Mouse (Mus musculus) heart, embryonic 12.5 days (tissue): ENCODE measurements around the gene Hoxd12. TPM values are rescaled to one million over a fixed set of nuclear protein-coding genes. Genes with fewer than 3 reads are reported as not detected.

Experiments
- ATAC-seq: fragments of 200-750 bp; cut with Nextera tagmentation; 2 replicates; pipeline ENCODE4 v1.8.0; 2017; ENCODE audit warnings: moderate TSS enrichment, moderate library complexity; ENCODE audit not compliant: insufficient number of reproducible peaks, low FRiP score
- H3K27ac ChIP-seq: fragments of 300-500 bp; sonication (generic); 2 replicates; pipeline ENCODE4 v1.5.1; 2016; ENCODE audit warnings: mild to moderate bottlenecking, moderate library complexity; ENCODE audit not compliant: poor library complexity, severe bottlenecking
- H3K27me3 ChIP-seq: fragments of 300-500 bp; sonication (generic); replicated peaks from 2 replicates; pipeline ENCODE4 v1.6.1; 2016; ENCODE audit warnings: mild to moderate bottlenecking, moderate library complexity
- H3K36me3 ChIP-seq: fragments of 300-500 bp; sonication (generic); 2 replicates; pipeline ENCODE4 v1.6.1; 2016; ENCODE audit warnings: mild to moderate bottlenecking, moderate library complexity
- H3K4me1 ChIP-seq: fragments of 300-500 bp; sonication (generic); replicated peaks from 2 replicates; pipeline ENCODE4 v1.6.1; 2016; ENCODE audit warnings: mild to moderate bottlenecking
- H3K4me2 ChIP-seq: fragments of 300-500 bp; sonication (generic); 2 replicates; pipeline ENCODE4 v1.6.1; 2016; ENCODE audit warnings: mild to moderate bottlenecking, moderate library complexity
- H3K4me3 ChIP-seq: fragments of 300-500 bp; sonication (generic); 2 replicates; pipeline ENCODE4 v1.5.1; 2016; ENCODE audit warnings: mild to moderate bottlenecking
- H3K9ac ChIP-seq: fragments of 300-500 bp; sonication (generic); 2 replicates; pipeline ENCODE4 v1.6.1; 2016; ENCODE audit warnings: mild to moderate bottlenecking, moderate library complexity
- H3K9me3 ChIP-seq: fragments of 300-500 bp; sonication (generic); replicated peaks from 2 replicates; pipeline ENCODE4 v1.6.1; 2016; ENCODE audit warnings: mild to moderate bottlenecking, moderate library complexity
- WGBS: fragments of 180-500 bp; shearing (Covaris S2); methylation state at CpG from one replicate; pipeline ENCODE4 v1.1.7; 2016; 5-methylcytosine and 5-hydroxymethylcytosine counted together
- polyA plus RNA-seq: library from polyadenylated mRNA; unstranded; fragments of >200 nt; fragmentation: Nextera tagmentation; extraction: Ambion mirVana; gene quantifications from 2 replicates; pipeline ENCODE4 v1.2.1, GENCODE M21; 2016

Gene Hoxd12
- polyA plus RNA-seq, 1 experiment from 2014 or later: 0.15 TPM

DNA sequence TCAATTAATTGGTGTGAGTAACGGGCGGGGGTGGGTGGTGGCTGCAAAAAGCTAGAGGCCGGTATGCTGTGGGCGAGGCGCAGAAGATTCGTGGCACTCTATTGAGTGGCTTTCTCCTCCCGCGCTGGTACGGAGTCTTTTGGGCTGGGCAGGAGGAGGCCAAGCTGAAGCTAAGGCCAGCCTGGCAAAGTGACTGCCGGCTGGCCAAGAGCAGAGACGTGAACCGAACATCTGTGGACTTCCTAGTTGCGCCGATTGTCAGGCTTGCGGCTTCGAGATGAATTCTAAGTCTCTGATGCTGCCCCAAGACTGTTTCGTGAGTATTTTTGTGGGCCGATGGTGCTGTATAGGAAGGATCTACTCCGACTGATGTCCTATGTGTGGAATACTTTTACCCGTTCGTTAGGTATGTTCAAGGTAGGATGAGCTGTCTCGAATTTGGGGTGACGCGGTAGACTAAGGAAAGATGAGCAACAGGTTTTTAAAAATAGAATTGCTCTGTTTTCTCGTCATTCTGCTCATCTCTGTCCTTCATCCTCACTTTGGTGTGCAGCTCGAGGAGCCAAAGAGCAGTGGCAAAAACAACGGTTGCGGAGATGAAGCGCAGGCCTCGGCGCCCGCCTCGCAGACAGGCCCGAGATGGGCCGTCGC is 7.5 kb upstream of the Hoxd12 start:
- H3K9ac ChIP-seq: no peak overlapping the region
- H3K4me2 ChIP-seq: peak overlapping the region; percentile 76
- H3K36me3 ChIP-seq: no peaks in the 10 kb centered on the region
- ATAC-seq: no peak
- 3% methylated on average over 36 of the region's 36 CpGs for WGBS
- peaks cover 13% of the 10 kb centered on the region for H3K4me1 ChIP-seq
- peak overlapping the region; percentile 48; the same call in 1 of the 2 replicates for H3K4me3 ChIP-seq
- no peak overlapping the region for H3K27ac ChIP-seq
- H3K27me3 ChIP-seq: peaks cover 89% of the 10 kb centered on the region
- no peaks in the 10 kb centered on the region for H3K9me3 ChIP-seq

DNA sequence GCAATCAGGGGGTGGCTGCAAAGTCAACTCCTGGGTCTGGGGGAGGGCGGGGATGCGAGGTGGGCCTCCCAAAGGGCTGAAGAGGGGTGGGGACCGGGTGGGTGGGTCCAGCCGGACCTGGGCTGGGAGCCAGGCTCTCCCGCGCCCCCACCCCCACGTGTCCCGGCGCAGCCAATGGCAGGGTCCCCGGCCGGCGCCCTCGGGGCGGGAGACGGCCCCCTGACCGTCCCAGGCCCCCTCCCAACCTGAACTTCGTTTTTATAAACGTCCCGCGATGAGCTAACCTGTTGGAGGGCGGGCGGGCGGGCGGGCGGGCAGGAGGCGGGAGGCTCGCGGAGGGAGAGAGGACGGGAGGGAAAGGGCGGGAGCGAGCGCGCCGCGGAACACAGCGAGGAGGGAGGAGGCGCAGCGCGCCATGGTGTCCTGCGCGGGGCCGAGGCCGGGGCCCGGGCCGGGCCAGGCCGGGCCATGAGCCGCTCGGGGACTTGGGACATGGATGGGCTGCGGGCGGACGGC is 6.9 kb upstream of the Hoxd12 start, which contains the start of gene Hoxd13:
Gene Hoxd13 (plus strand): TSS at position 469 of the 516 bp plus-strand sequence.
- Histone ChIP-seq H3K27me3 (peaks cover 90% of the 10 kb centered on the region), H3K27ac (no peak within 1 kb of the TSS), H3K9me3 (no peaks in the 10 kb centered on the region), H3K36me3 (no peaks in the 10 kb centered on the region), H3K9ac (peak within 1 kb of the TSS; percentile 9; the same call in 1 of the 2 replicates), H3K4me1 (peaks cover 19% of the 10 kb centered on the region), H3K4me3 (peak within 1 kb of the TSS; percentile 48), H3K4me2 (peak within 1 kb of the TSS; percentile 76)
- ATAC-seq: peak; percentile 69; the same call in 1 of the 2 replicates
- WGBS: under 1% methylated on average over 36 of the region's 51 CpGs

DNA sequence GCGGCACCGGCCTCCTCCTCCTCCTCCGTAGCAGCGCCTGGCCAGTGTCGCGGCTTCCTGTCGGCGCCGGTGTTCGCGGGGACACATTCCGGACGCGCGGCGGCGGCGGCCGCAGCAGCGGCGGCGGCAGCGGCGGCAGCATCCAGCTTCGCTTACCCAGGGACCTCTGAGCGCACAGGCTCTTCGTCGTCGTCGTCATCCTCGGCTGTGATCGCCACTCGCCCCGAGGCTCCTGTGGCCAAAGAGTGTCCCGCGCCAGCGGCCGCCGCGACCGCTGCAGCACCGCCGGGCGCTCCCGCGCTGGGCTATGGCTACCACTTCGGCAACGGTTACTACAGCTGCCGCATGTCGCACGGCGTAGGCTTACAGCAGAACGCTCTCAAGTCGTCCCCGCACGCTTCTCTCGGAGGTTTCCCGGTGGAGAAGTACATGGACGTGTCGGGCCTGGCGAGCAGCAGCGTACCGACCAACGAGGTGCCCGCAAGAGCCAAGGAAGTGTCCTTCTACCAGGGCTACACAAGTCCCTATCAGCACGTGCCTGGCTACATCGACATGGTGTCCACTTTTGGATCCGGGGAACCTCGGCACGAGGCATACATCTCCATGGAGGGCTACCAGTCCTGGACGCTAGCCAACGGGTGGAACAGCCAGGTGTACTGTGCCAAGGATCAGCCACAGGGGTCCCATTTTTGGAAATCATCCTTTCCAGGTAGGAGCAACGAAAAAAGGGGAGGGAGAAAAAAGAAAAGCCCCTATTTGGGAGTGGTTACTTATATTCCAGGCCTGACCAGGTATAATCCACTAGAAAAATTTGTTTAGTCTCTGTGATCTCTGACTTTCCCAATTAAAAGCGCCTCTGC is 6.2 kb upstream of the Hoxd12 start:
- H3K4me3 ChIP-seq: peak overlapping the region; percentile 48
- H3K27ac ChIP-seq: no peak overlapping the region
- peak; percentile 22; the same call in 1 of the 2 replicates for ATAC-seq
- under 1% methylated on average over 68 of the region's 74 CpGs for WGBS
- H3K9ac ChIP-seq: peak overlapping the region; percentile 9; the same call in 1 of the 2 replicates
- no peaks in the 10 kb centered on the region for H3K36me3 ChIP-seq
- H3K27me3 ChIP-seq: peaks cover 90% of the 10 kb centered on the region
- no peaks in the 10 kb centered on the region for H3K9me3 ChIP-seq
- H3K4me2 ChIP-seq: peak overlapping the region; percentile 76
- H3K4me1 ChIP-seq: peaks cover 19% of the 10 kb centered on the region

DNA sequence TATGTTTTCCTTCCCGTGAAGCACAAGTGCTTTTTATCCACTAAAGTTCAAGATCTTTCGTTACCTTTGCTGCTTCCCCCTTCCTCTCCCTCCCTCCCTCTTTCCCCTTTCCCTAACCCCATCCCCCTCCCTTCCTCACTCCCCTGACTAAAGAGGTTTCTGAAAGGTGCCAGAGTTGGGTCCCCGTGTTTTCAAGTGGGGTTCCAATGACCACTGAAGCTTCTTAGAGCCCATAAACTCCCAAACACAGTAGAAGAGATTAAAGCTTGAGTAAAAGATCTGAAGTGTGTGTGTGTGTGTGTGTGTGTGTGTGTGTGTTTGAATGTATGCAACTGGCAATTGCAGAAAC is 5.6 kb upstream of the Hoxd12 start:
- Histone ChIP-seq H3K27ac (no peak overlapping the region), H3K9ac (no peak overlapping the region), H3K4me3 (no peak overlapping the region), H3K27me3 (peaks cover 90% of the 10 kb centered on the region), H3K36me3 (no peaks in the 10 kb centered on the region), H3K4me2 (no peak overlapping the region), H3K4me1 (peaks cover 19% of the 10 kb centered on the region), H3K9me3 (no peaks in the 10 kb centered on the region)
- ATAC-seq: no peak
- 1% methylated on average over 3 of the region's 3 CpGs for WGBS

DNA sequence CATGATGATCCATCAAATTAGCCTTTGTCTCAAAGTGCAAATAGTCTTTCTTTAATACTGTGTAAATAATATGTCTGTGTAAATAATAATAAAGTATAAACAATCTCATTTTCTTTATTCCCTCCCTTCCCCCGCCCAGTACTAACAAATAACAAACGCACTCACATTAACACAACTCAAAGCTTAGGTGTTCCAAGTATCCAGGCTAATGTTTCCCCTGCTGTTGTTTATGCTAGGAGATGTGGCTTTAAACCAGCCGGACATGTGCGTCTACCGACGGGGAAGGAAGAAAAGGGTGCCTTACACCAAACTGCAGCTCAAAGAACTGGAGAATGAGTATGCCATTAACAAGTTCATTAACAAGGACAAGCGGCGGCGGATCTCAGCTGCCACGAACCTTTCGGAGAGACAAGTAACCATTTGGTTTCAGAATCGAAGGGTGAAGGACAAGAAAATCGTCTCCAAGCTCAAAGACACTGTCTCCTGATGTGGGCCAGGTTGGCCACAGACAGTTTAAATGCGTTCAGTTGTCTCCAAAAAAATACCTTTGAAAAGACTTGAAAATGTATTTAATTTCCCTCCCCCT is 5.1 kb upstream of the Hoxd12 start:
- H3K4me3 ChIP-seq: no peak overlapping the region
- peaks cover 19% of the 10 kb centered on the region for H3K4me1 ChIP-seq
- H3K9ac ChIP-seq: no peak overlapping the region
- no peaks in the 10 kb centered on the region for H3K36me3 ChIP-seq
- H3K9me3 ChIP-seq: no peaks in the 10 kb centered on the region
- H3K27me3 ChIP-seq: peaks cover 90% of the 10 kb centered on the region
- H3K4me2 ChIP-seq: no peak overlapping the region
- no peak for ATAC-seq
- WGBS: under 1% methylated on average over 14 of the region's 14 CpGs
- no peak overlapping the region for H3K27ac ChIP-seq

DNA sequence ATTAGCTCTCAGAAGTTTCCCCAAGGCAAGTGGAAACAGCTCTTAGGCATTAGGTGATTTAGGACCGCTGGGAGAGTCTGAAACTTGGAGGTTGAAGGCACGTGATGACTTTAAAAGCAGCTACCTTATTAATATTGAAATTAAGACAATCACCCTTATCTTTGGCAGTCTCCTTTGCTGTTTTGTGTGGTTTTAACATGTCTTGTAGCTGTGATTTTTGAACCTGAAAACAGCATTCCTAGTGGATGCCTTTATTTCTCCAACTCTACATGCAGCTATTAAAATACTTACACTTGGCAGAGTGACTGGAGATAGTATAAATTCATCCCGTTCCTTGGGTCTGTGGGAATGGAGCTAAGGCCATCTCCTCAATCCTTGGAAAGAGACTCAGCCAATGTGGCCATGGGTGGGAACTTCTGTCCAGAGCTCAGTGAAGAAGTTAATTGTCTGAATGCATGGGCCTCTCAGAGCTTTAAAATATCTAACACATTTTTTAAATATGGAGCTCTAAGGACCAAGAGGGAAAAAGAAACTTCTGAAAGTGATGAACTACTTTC is 4.1 kb upstream of the Hoxd12 start:
- 3% methylated on average over 3 of the region's 3 CpGs for WGBS
- no peak overlapping the region for H3K9ac ChIP-seq
- no peak for ATAC-seq
- no peaks in the 10 kb centered on the region for H3K9me3 ChIP-seq
- no peaks in the 10 kb centered on the region for H3K36me3 ChIP-seq
- no peak overlapping the region for H3K4me2 ChIP-seq
- H3K4me3 ChIP-seq: no peak overlapping the region
- peaks cover 19% of the 10 kb centered on the region for H3K4me1 ChIP-seq
- H3K27ac ChIP-seq: no peak overlapping the region
- peaks cover 92% of the 10 kb centered on the region for H3K27me3 ChIP-seq

DNA sequence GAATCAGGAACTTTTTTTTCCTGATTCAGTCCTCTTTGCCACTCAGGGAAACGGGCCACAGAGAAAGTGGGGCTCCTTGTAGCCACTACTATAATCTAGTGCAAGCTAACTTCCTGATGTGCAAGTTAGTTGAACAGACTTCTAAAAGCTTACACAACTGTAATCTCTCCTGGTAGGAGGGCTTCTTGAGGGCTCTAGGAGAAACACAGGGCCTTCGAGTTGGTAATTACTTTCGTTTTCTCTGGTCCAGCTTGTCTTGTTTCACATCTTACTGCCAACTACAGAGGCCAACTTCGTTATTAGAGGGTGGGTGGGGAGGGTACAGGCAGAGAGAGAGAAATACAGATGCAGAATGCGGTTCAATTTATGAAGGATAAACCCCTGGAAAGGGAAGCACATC is 3.0 kb upstream of the Hoxd12 start:
- peaks cover 19% of the 10 kb centered on the region for H3K4me1 ChIP-seq
- H3K27ac ChIP-seq: no peak overlapping the region
- no peak overlapping the region for H3K9ac ChIP-seq
- no peak for ATAC-seq
- peak overlapping the region; percentile 85 for H3K4me2 ChIP-seq
- H3K36me3 ChIP-seq: no peaks in the 10 kb centered on the region
- H3K9me3 ChIP-seq: no peaks in the 10 kb centered on the region
- H3K27me3 ChIP-seq: peaks cover 93% of the 10 kb centered on the region
- H3K4me3 ChIP-seq: 0 out of 2 replicates have a peak overlapping the region, but pooled peaks have one; percentile 12
- 4% methylated on average over 5 of the region's 5 CpGs for WGBS

DNA sequence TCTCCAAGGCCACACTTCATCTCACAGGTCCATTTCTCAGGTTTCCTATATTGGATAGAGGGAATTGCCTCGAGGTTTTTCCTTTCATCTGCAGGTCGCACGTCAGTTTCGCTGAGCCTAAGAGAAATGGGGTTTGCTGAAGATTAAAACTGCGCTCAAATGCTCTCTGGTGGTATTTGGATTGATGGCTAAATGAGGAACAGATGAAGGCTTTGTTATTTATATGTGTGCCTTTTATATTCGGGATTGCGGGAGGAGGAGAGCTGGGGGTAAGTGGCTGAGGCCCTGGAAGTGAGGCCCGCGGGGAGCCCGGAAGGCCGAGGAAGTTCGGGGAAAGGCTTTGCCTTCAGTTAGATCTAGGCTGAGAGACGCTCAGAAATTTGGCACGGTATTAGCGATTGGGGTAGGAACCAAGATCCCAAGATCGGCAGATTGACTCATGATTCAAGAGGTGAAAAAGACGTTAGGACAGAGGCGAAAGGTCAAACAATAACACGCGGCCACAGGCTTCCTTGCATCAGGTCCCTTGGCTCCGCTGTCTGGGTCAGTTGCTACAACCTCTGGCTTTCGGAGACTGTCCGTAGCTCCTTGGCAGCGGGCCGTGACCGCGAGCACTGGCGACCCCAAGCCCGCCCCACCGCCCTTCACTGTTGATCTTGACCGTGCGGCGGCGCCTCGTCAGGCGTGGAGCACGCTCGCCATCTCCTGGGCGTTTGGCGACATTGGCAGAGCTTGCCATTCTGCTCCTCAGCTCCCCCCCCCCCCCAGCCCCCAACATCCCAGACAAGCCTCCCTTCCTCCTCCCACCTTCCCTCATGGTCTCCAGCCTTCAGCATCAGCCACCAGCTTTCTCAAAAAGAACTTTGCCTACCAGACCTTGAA is 2.1 kb upstream of the Hoxd12 start:
- 2% methylated on average over 40 of the region's 40 CpGs for WGBS
- H3K9ac ChIP-seq: no peak overlapping the region; the same call in 1 of the 2 replicates

DNA sequence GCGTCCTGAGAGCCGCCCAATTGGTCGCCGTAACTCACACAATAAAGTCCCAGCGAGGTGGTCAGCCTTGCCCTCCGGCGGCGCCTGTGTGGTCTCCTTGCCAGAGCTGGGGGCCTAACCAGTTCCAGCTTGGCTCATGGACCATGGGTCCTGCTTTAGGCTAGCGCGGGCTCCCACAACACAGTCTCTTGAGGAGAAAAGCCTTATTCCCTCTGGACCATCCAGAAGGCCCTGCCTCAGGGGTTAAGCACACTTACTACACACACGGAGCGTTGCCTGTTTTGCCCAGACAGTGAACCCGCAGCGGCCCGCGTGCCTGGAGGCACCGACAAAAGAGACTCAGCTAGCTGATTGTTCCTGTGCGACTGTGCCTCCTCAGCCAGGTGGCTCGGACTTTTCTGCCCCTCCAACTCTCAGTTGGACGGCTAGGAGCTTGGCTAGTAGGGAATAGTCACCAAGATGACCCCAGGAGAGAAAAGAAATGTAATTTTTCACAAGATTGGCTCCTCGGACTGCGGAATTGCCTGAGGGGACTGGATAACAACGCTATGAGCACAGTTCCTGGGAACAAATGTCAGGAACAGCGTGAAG is 883 bp upstream of the Hoxd12 start:
- Histone ChIP-seq H3K27me3 (peaks cover 90% of the 10 kb centered on the region), H3K4me1 (peaks cover 6% of the 10 kb centered on the region; the same call in 1 of the 2 replicates), H3K4me2 (no peak overlapping the region), H3K4me3 (no peak overlapping the region), H3K9ac (no peak overlapping the region), H3K27ac (no peak overlapping the region), H3K9me3 (no peaks in the 10 kb centered on the region), H3K36me3 (no peaks in the 10 kb centered on the region)
- ATAC-seq: no peak
- 2% methylated on average over 24 of the region's 24 CpGs for WGBS

More for the DNA sequence above, 2.1 kb upstream of the Hoxd12 start:
- no peak overlapping the region for H3K27ac ChIP-seq
- no peaks in the 10 kb centered on the region for H3K9me3 ChIP-seq
- peak overlapping the region; percentile 85 for H3K4me2 ChIP-seq
- ATAC-seq: 0 out of 2 replicates have a peak, but pooled peaks have one; percentile 40
- no peaks in the 10 kb centered on the region for H3K36me3 ChIP-seq
- H3K4me1 ChIP-seq: peaks cover 17% of the 10 kb centered on the region
- H3K4me3 ChIP-seq: peak overlapping the region; percentile 47
- H3K27me3 ChIP-seq: peaks cover 91% of the 10 kb centered on the region
